In genomic region chr1:72859963-72860362, GRCm38 (mm10) we compare ENCODE assay signal across 22 mouse cellular contexts. TPM values are rescaled to one million over a fixed set of nuclear protein-coding genes. Genes with fewer than 3 reads are reported as not detected.
"Had no signal": no experiment of that assay in that cellular context is flagged by ENCODE, and none has a peak within 500 bp of the region (broad histone marks: within the 10 kb centered on the region; RNA-seq: fewer than 3 reads in every experiment).

No protein-coding gene starts in this region.

- H3K9ac ChIP-seq: heart, embryonic 12.5 days; hindbrain, embryonic 14.5 days; intestine, embryonic 15.5 days; limb, embryonic 13.5 days; limb, embryonic 15.5 days; liver, embryonic 12.5 days had no signal

- DNase-seq: gastrocnemius, adult 2 months; gastrocnemius, postnatal 10 days; gastrocnemius, postnatal 25 days; heart, postnatal 10 days; heart, postnatal 4 days; kidney, adult 18-20 months; kidney, adult 8-10 months; kidney, postnatal 10 days; layer of hippocampus, adult 9-11 months; layer of hippocampus, postnatal 36 days; left cerebral cortex, postnatal 4 days had no signal

- H3K4me1 ChIP-seq: heart, embryonic 10.5 days; heart, embryonic 12.5 days; intestine, embryonic 15.5 days; limb, embryonic 13.5 days; limb, embryonic 15.5 days; liver, embryonic 12.5 days had no signal

- H3K36me3 ChIP-seq: liver, embryonic 12.5 days had no signal

- H3K9me3 ChIP-seq: heart, embryonic 10.5 days; heart, embryonic 12.5 days; intestine, embryonic 15.5 days; limb, embryonic 13.5 days; limb, embryonic 15.5 days; liver, embryonic 12.5 days had no signal

- H3K27me3 ChIP-seq: heart, embryonic 12.5 days; intestine, embryonic 15.5 days; limb, embryonic 13.5 days; limb, embryonic 15.5 days had no signal

- H3K4me3 ChIP-seq: gastrocnemius, adult 2 months; heart, adult 2 months; heart, embryonic 10.5 days; heart, embryonic 12.5 days; intestine, embryonic 15.5 days; limb, embryonic 13.5 days; limb, embryonic 15.5 days; liver, embryonic 12.5 days had no signal

- H3K27ac ChIP-seq: gastrocnemius, adult 2 months; heart, adult 2 months; heart, embryonic 10.5 days; intestine, embryonic 15.5 days; limb, embryonic 13.5 days; limb, embryonic 15.5 days; liver, embryonic 12.5 days had no signal

- H3K4me2 ChIP-seq: heart, embryonic 12.5 days; hindbrain, embryonic 14.5 days; intestine, embryonic 15.5 days; limb, embryonic 13.5 days; limb, embryonic 15.5 days; liver, embryonic 12.5 days had no signal

- ATAC-seq: hindbrain, embryonic 16.5 days; inflammation-experienced regulatory T-cells, adult 6 months; intestine, embryonic 15.5 days; intestine, postnatal 0 days; liver, embryonic 12.5 days had no signal

RNA-seq across cellular contexts. Expression of gene Igfbp2, which starts 35.7 kb away (rescaled TPM):
- polyA plus RNA-seq: inflammation-experienced regulatory T-cells, adult 6 months had no signal
